Mouse (Mus musculus): ENCODE data around the gene Lgals3bp. TPM values are rescaled to one million over a fixed set of nuclear protein-coding genes. Genes with fewer than 3 reads are reported as not detected.
"Not testable (repeated sequence)": the region's sequence is repeated elsewhere in the genome, so short reads cannot be mapped to it uniquely, and the experiment has no call there.

Gene Lgals3bp
- polyA plus RNA-seq, 1 experiment, result 88.8 TPM

DNA sequence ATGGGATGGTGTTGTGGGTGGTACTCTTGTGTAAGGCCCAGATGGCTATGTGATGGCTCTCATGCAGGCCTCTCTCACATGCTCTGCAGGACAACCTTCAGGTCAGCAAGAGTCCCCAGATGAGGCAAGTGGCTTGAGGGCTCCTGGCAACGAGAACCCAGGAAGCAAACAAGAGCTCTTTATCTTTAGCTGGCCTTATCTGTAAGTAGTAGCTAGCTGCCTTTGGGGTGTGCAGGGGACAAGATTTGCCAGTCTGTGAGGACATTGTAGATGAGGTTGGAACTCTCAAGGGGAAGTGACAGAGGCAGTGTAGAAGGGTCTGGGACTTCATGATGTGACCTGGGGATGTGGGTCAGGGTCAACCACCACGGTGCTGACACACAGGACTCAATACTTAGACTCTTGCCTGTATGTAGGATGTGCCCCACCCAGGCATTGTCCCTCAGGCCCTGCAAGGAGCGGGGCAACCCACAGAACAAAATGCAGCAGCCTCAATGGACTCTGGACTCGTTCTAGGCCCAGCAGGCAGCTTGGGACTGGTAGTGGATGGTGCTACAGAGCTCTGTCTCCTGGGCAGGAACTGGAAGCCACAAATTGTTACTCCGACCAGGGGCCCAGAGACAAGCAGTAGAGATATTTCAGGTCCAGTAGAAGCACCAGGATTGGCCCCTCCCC, 1.9 kb downstream of the Lgals3bp start:
- peak overlapping the region; percentile 58 for H3K4me3 ChIP-seq (ENCODE audit: insufficient read depth, low read depth, low read length)
- peak overlapping the region; percentile 9; the same call in 1 of the 2 replicates for H3K27ac ChIP-seq (replicated peaks; ENCODE audit: low read depth, low read length)
- H3K4me1 ChIP-seq (ENCODE audit: control insufficient read depth, insufficient read depth, insufficient read length, low read length), result peaks cover 21% of the 10 kb centered on the region

DNA sequence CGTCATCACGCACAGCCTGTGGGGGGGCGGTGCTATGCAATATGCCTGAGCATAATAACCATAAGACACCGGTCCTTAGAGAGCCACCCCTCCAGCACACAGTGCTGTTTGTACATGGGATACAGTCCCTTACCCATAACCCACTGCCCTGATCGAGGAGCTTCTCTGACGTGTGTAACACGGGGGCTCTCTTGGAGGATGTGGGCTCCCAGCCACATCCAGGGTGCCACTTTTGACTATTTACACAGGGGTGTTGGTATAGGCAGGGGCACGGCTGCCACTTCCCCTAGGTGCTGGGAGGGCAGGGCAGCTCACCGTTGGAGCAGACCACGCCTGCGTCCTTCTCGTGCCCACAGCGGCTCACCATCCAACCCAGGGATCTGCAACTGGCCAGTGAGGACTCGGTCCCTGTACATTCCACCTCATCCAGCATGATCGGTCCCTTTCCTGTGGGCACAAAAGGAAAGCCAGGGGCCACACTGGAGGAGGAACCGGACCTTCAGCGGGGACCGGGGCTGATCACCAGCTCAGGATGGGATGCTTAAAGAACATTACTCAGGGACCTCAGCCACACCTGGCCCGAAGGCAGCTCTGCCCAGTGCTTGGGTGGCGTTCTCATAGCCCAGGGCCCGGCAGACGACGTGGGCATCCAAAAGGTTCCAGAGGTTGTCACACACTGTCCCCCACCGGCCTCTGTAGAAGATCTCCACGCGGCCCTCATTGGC, 3.9 kb downstream of the Lgals3bp start:
- Histone ChIP-seq H3K4me1 (ENCODE audit: control insufficient read depth, insufficient read depth, insufficient read length, low read length) (peaks cover 10% of the 10 kb centered on the region), H3K4me3 (ENCODE audit: insufficient read depth, low read depth, low read length) (no peak overlapping the region), H3K27ac (replicated peaks; ENCODE audit: low read depth, low read length) (no peak overlapping the region)

DNA sequence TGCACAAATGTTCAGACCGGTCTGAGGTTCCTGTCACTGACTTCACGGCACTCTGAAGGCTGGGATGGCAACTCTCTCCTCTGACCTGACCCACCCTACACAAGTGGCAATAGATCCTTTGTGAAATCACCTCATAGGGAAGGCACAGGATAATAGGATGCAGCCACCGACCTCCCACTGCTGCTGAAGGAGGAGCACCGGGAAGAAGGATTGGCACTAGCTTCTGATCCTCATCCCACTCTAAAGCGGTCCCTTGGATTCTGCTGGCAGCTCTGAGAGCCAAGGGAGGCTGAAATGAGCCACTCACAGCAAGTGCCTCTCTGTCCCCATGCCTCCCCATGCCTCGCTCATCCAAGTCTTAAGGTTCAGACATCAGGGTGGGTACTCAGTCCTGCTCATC, 7.4 kb downstream of the Lgals3bp start:
- Histone ChIP-seq H3K4me1 (ENCODE audit: control insufficient read depth, insufficient read depth, insufficient read length, low read length) (no peaks in the 10 kb centered on the region), H3K4me3 (ENCODE audit: insufficient read depth, low read depth, low read length) (no peak overlapping the region), H3K27ac (replicated peaks; ENCODE audit: low read depth, low read length) (no peak overlapping the region)

DNA sequence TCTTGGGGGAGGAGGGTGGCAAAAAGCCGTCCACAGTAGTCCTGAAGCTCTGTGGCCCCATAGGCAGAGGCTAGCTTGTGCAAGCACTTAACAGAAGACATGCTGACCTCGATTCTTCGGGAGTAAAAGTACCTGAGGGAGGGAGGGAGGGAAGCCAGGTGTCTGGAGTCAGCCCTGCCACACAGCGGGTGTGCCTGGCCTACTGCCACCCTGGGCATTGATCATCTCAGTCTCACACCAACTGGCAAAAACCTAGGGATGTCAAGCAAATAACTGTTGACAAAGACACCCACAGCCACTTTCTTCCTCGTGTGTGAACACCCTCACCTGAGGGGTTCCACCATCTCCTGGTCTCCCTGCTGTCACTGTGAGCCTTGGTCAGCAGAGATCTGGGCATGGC, 7.9 kb downstream of the Lgals3bp start:
- no peak overlapping the region for H3K27ac ChIP-seq (replicated peaks; ENCODE audit: low read depth, low read length)
- no peak overlapping the region for H3K4me3 ChIP-seq (ENCODE audit: insufficient read depth, low read depth, low read length)
- no peaks in the 10 kb centered on the region for H3K4me1 ChIP-seq (ENCODE audit: control insufficient read depth, insufficient read depth, insufficient read length, low read length)

DNA sequence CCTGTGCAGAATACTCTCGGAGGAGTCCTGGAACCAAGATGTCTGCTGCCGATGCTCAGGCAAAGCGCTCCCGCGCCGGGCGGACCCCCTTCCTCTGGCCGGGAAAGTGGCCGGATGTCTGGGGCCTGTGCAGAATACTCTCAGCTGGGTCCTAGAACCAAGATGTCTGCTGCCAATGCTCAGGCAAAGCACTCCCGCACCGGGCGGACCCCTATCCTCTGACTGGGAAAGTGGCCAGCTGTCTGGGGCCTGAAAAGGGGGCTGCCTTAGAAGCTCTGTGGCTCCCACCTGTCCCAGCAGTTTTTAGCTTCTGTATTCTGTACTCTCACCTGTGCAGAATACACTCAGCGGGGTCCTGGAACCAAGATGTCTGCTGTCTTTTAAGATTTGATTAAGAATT, 14.1 kb downstream of the Lgals3bp start:
- not testable (repeated sequence) for H3K27ac ChIP-seq (replicated peaks; ENCODE audit: low read depth, low read length); H3K4me3 ChIP-seq (ENCODE audit: insufficient read depth, low read depth, low read length); H3K4me1 ChIP-seq (ENCODE audit: control insufficient read depth, insufficient read depth, insufficient read length, low read length)

DNA sequence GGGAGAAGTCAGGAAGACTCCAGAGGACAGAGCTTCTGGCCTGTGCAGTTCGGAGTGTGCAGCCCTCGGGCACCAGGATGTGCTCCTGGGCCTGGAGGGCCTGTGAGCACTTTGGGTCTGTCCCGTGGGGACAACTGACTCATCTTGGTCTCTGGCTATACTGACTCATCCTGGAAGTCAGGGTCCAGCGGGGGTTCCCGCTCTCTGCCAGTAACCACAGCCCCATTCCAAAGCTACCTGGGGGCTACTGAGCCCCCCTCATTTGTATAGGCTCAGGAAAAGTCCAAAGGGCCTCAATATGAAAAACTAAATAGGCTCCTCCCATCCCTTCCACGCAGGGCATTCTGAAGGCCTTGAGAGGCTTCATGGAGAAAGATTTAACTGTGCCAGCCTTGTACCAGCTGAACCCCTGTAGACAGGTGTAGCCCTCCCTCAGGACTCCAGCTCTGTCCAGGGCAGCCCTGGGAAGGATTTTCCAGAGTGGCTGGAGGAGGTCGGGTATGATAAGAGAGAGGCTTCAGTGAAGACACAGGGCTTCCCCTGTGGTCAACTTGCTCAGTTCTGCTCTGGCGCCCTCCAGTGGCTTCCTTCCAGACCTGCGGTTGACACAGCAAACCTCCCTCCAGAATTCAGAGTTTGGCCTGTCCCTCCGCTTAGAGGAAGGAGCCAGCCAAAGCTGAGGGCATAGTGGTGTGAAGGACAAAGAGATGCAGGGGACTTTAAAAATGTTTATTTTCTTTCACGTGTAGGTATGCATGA, 22.5 kb downstream of the Lgals3bp start:
- no peaks in the 10 kb centered on the region for H3K4me1 ChIP-seq (ENCODE audit: control insufficient read depth, insufficient read depth, insufficient read length, low read length)
- no peak overlapping the region for H3K4me3 ChIP-seq (ENCODE audit: insufficient read depth, low read depth, low read length)

DNA sequence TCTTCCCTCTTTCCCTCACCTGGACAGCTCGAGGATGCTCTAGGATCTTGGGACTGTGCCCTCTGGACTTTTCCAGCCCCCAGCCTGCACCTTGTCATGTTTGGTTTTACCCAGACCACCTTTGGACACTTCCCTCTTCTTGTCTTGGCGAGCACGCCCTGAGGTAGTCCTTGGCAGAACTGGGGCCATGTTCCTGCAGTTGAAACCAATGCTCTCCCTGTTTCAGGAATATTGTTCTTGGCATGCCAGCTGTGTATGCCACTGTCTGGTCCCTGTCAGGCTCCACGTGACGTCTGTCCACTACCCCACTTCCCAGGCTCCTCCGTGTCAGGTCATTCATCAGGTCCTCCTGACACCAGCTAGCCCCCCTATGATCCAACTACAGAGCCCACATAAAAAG, 23.2 kb downstream of the Lgals3bp start:
- no peak overlapping the region for H3K27ac ChIP-seq (replicated peaks; ENCODE audit: low read depth, low read length)
- H3K4me3 ChIP-seq (ENCODE audit: insufficient read depth, low read depth, low read length), result no peak overlapping the region
- H3K4me1 ChIP-seq (ENCODE audit: control insufficient read depth, insufficient read depth, insufficient read length, low read length), result no peaks in the 10 kb centered on the region

More for the DNA sequence above, 22.5 kb downstream of the Lgals3bp start:
- 0 out of 2 replicates have a peak overlapping the region, but pooled peaks have one; percentile 3 for H3K27ac ChIP-seq (replicated peaks; ENCODE audit: low read depth, low read length)

DNA sequence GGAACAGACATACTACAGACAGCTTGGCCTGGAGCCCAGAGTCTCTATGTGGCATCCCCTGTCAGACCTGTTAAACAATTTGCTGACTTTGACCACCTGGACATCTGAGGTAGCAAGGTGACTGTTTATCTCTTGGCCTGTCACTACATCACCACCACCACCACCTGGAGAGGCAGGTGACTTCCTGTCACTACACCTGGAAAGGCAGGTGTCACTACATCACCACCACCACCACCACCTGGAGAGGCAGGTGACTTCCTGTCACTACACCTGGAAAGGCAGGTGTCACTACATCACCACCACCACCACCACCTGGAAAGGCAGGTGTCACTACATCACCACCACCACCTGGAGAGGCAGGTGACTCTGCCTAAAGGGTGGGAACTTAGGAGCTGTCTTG, 25.6 kb downstream of the Lgals3bp start:
- not testable (repeated sequence) for H3K4me3 ChIP-seq (ENCODE audit: insufficient read depth, low read depth, low read length); H3K4me1 ChIP-seq (ENCODE audit: control insufficient read depth, insufficient read depth, insufficient read length, low read length); H3K27ac ChIP-seq (replicated peaks; ENCODE audit: low read depth, low read length)

DNA sequence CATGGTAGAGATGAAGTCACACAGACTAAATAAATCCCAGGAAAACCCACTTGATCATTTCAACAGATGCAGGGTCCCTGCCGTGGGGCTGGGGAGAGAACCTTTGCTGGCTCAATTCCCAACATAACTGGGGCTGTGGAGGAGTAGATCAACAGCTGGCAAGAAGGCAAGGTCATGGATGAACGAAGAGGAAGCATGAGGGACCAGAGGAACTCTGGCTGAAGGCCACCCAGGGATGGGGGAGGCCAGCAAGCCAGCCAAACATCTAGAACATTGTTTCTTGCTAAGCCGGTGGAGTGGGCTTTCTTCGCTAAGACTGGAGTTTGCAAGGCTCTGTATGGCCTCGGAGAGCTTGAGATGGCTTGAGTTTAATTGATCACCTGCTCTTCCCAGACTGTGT, 26.0 kb downstream of the Lgals3bp start:
- Histone ChIP-seq H3K4me3 (ENCODE audit: insufficient read depth, low read depth, low read length) (no peak overlapping the region), H3K27ac (replicated peaks; ENCODE audit: low read depth, low read length) (no peak overlapping the region), H3K4me1 (ENCODE audit: control insufficient read depth, insufficient read depth, insufficient read length, low read length) (no peaks in the 10 kb centered on the region)

DNA sequence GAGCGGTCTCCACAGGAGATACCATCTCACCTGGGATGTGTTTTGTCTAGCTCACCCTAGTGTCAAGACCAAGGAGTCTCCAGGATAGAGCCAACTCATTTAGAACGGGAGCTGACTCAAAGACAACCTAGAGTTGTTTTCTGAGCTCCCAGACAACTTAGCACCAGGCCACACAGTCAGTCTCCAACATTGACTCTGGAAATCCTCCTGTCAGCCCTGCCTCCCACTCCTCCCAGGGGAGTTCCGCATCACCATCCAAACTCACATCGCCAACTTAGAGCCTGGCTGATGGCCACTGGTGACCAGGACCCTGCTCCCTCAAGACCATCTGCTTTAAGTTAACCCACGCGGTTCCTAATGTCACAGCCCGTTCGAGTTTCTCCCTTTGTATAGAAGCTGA, 26.4 kb downstream of the Lgals3bp start:
- no peaks in the 10 kb centered on the region for H3K4me1 ChIP-seq (ENCODE audit: control insufficient read depth, insufficient read depth, insufficient read length, low read length)
- H3K4me3 ChIP-seq (ENCODE audit: insufficient read depth, low read depth, low read length), result no peak overlapping the region
- H3K27ac ChIP-seq (replicated peaks; ENCODE audit: low read depth, low read length), result no peak overlapping the region

DNA sequence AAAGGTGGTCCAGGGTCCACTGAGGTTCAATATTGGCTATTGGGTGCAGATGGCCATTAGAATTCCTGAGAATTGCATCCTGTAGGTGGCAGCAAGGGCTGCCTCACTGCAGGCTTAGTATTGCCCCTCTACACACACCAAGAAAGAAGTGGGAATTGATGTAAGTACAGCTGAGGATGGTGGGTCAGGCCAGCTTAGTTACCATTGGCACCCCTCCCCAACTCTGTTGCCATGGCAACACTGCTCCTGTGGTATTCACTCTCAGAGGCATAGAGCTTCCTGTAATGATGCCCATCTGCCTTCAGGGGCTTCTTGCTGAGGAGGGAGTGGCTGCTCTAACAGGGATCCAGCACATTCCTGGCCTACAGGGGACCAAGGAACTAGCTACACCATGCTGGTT, 26.9 kb downstream of the Lgals3bp start:
- Histone ChIP-seq H3K27ac (replicated peaks; ENCODE audit: low read depth, low read length) (no peak overlapping the region), H3K4me3 (ENCODE audit: insufficient read depth, low read depth, low read length) (no peak overlapping the region), H3K4me1 (ENCODE audit: control insufficient read depth, insufficient read depth, insufficient read length, low read length) (no peaks in the 10 kb centered on the region)

DNA sequence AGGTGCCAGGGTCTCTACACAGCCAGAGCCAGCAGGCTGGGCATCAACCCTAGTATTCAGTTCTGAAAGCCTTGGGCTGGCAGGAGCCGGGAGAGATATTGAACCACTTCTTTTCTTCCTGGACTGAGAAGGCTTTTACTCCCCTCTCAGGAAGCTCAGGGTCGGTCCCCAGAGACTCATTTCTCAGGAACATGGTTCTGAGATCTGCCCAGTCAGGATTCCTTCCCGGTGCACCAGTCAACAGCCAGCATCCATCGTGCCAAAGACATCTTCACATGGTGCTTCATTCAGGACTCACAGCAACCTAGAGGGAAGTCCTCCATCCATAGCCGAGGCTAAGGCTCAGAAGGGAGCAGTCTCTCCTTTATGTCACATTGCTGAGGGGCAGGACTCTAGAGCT, 27.4 kb downstream of the Lgals3bp start:
- Histone ChIP-seq H3K27ac (replicated peaks; ENCODE audit: low read depth, low read length) (no peak overlapping the region), H3K4me1 (ENCODE audit: control insufficient read depth, insufficient read depth, insufficient read length, low read length) (no peaks in the 10 kb centered on the region), H3K4me3 (ENCODE audit: insufficient read depth, low read depth, low read length) (no peak overlapping the region)

DNA sequence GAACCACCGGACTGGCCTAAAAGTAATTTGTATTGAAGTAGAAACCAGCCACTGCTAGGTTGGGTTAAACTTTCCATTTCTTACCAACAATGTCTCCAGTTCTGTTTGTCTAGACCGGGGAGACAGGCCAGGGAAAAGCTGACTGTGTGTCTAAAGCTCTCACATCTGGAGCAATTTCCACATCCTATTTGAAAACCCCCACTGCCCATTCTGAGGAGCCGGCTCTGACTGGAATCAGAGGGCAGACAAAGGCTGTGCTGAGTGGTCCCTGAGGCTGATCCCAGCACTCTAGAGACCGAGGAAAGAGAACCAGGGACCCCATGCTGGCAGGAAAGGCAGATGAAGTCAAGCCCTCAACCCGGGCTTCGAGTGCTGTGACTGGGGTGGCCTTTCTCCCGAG, 29.3 kb downstream of the Lgals3bp start:
- no peaks in the 10 kb centered on the region for H3K4me1 ChIP-seq (ENCODE audit: control insufficient read depth, insufficient read depth, insufficient read length, low read length)
- no peak overlapping the region for H3K4me3 ChIP-seq (ENCODE audit: insufficient read depth, low read depth, low read length)
- H3K27ac ChIP-seq (replicated peaks; ENCODE audit: low read depth, low read length), result no peak overlapping the region

DNA sequence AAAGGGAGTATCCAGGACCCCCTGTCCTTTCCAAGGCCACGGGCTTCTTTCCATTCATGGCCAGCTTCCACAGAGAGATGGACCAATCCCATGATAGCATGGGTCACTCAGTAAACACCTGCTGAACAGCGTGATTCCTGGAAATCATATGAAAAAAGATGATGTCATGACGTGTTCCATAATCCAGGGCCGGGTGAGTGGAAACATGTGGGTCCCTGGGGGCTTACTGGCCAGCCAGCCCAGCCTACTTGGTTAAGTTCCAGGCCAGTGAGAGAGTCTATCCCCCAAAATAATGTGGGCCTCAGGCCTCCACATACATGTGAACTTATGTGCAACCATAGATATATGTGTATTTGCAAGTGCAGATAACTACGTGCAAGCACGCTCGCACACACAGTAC, 30.0 kb downstream of the Lgals3bp start:
- Histone ChIP-seq H3K4me3 (ENCODE audit: insufficient read depth, low read depth, low read length) (no peak overlapping the region), H3K27ac (replicated peaks; ENCODE audit: low read depth, low read length) (no peak overlapping the region), H3K4me1 (ENCODE audit: control insufficient read depth, insufficient read depth, insufficient read length, low read length) (no peaks in the 10 kb centered on the region)

DNA sequence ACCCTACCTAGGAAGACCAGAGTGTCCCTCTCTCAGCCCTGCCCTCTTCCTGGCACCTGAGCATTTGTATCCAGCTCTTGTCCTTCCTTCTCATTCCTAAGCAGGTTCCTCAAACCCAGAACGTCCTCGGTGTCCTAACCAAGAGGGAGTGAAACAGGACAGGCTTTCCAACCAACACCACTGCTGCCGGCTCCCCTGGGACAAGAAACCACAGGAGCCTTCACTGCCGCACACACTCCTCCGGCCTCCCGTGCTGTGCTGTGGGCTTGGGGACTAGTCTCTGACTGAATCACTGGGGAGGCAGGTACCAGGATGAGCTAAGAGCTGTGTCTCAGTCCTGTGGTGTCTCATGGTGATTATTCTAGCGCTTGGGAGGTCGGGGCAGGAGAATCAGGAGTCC, 32.2 kb downstream of the Lgals3bp start:
- 0 out of 2 replicates have a peak, but pooled peaks cover 2% of the 10 kb centered on the region for H3K4me1 ChIP-seq (ENCODE audit: control insufficient read depth, insufficient read depth, insufficient read length, low read length)
- no peak overlapping the region for H3K4me3 ChIP-seq (ENCODE audit: insufficient read depth, low read depth, low read length)
- no peak overlapping the region for H3K27ac ChIP-seq (replicated peaks; ENCODE audit: low read depth, low read length)
